Mouse (Mus musculus) 416B (cell line): ENCODE data around the gene Abhd11.
"Not testable (repeated sequence)": the region's sequence is repeated elsewhere in the genome, so short reads cannot be mapped to it uniquely, and the experiment has no call there.

Source experiments
- DNase-seq: peaks from one replicate; pipeline ENCODE4 v3.0.0; 2011; ENCODE audit warnings: low read depth

Gene Abhd11

DNA sequence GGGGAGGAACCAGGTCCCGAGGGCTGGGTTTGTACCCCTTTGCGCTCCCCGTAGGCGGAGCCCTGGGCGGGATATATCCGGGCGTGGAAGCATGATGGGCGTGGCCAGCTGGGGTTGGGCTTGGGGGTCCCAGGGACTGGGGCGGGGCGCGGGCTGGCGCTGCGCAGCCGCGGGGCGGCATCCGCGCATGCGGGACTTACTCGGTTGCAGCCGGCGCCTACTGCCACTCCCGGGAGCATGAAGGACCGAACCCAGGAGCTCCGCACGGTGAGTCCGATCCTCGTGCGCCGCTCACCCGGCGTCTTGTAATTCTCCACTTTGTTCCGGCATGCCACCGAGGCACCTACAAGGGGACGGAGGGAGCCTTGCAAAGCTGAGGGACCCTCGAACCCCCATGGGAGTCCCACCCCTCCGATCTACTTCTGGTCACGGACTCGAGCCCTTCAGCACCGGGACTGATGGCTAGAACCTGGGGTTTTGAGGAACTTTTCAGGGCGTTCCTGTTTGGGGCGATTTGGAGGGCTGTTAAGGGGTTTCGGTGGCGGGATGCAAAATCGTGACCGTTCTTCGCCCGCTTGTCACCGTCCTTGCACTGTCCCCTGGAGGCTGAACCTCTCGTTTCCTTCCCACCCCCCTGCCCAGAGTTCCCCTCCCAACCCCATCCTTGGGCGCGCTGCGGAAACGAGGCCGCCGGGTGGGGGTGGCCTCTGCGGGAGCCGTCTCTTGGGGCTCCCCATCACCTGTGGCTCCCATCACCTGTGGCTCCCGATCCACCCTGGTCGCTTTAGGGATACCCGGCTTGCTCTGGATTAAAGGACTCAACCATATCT lies 14.6 kb downstream of the Abhd11 start, which contains the start of gene Stx1a:
Gene Stx1a, plus strand, starts transcription at position 139 of the 830 bp plus-strand sequence.
- no peak for DNase-seq

DNA sequence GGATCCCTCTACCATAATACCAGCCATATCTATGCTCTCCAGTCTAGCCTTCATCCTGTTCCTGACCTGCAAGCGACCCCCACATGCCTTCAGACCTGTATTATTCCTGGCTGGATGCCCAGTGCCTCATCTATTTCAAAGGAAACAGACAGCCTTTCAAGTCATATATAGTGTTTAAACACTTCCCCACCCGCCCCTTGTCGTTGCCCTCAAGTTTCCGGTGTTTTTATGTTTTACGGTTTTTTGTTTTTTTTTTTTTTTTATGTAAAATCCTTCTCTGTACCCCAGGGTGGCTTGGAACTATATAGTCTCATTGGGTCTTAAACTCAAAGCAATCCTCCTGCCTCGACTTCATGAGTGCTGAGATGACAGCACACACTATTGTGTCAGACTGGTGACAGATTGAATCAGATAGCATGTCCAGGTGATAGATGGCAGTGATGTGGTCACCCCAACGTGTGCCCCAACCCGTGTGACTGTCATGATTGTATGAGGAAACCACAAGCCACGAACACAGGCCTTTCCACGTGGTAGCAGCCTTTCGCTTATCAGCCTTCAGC lies 15.8 kb downstream of the Abhd11 start:
- DNase-seq, result peak; percentile 98

DNA sequence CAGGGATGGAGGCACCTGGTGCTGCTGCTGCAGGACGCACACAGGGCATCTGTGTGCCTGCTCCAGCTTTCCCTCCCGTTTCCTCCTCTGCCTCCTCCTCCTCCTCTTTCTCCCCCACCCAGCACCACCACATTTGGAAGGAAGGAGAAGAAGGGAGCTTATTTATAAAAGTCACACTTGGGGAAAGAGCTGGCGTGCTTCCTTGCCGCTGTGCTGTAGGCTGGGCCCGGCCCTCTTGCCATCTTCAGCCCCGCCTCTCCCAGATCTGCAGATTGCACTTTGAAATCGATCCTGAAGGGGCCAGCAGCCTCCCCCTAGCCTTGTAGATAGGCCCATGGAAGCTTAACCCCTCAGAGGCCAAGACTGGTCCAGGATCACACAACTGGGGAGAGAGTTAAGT lies 16.9 kb downstream of the Abhd11 start:
- DNase-seq, result no peak

DNA sequence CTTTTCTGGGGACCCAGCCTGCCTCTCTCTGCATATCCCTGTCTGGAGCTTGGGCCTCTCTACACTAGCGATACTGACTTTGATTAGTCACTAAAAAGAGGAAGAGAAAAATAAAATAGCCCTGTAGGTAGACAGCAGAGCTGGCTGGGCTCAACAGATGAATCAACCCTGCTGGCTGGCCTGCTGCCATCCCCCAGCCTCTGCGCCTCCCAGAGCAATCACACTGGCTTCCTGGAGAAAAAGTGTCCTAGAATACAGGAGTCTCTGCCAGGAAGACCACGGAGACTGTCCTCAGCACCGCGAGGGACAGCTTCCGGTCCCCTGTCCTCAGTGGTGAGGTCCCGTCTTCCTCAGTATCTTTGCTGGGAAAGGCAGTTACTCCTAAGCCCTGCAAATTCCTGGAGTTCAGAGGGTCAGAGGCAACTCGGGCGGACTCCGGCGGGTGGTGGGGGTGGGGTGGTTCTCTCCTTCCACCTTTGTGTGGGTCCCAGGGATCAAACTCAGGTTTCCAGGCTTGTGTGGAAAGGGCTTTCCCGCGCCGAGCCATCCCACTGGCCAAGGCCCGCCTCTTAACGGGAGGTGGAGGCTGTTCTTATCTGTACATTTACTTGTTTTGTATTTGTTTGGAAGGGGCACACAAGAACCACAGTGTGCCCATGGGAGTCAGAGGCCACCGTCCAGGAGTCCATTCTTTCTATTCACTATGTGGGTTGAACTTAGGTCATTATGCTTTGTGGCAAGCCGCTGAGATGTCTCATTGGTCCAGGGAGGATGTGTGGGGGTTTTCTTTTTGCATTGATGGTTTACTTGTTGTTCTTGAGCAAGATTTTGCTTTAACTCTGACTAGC lies 20.3 kb downstream of the Abhd11 start:
- peak; percentile 80 for DNase-seq

DNA sequence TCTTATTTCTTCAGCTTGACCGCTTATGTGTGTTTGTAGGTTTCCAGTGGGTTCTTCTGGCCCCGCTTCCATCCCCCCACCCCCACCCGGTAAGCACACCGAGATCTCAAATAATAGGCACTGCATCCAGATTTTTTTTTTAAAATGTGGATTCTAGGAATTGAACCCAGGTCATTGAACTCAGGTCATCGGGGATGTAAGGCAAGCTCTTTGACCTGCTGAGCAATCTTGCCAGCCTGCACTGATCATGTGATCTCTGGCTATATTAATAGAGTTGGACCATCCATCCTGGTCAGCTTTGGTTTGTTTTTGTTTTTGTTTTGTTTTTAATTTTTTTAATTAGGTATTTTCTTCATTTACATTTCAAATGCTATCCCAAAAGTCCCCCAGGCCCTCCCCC lies 23.6 kb downstream of the Abhd11 start:
- no peak for DNase-seq

DNA sequence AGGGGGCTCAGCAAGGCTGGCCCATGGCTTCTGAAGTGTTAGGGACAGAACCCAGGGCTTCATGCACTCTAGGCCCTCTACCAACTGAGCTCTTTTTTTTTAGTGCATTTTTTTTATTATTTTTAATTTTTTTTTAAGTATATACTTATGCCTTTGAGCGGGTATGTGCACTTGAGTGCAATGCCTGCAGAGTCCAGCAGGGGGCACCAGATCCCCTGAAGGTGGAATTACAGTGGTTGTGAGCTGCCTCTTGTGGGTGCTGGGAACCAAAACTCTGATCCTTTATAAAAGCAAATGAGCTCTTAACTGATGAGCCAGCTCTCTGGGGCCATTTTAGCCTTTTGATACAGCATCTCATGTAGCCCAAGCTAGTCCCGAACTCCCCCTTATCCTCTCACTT lies 25.6 kb downstream of the Abhd11 start:
- DNase-seq, result no peak

DNA sequence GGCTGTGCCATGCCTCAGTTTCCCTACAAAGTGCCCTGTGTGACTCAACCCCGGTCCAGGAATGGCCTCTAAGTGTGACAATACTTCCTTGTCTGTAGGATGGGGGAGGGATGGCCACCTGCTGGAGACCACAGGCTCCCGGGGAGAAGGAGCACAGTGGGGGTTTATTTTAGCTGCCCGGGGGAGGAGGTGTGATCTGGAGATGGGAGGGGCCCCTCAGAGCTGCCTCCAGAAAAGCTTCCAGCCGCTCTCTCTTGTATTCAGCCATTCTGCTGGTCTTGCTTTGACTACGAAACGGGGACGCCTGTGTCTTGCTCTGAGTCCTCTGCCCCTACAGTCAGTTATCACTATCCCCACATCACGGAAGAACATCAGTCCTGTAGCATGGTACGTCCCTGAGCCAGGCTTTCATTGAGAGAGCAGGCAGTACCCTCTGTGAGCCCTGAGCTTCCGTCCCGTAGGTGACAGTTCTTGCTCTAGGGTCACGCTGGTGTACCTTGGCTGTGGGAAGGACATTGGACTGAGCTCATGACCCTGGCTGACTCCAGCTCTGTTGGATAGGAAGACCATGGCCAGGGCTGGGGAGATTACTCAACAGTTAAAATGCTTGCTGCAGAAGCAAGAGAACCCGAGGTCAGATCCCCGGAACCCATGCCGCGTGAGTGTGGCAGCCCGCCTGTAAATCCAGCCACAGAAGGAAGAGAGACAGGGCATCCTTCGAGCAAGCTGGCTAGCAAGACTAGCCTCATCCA lies 26.8 kb downstream of the Abhd11 start:
- DNase-seq, result no peak

DNA sequence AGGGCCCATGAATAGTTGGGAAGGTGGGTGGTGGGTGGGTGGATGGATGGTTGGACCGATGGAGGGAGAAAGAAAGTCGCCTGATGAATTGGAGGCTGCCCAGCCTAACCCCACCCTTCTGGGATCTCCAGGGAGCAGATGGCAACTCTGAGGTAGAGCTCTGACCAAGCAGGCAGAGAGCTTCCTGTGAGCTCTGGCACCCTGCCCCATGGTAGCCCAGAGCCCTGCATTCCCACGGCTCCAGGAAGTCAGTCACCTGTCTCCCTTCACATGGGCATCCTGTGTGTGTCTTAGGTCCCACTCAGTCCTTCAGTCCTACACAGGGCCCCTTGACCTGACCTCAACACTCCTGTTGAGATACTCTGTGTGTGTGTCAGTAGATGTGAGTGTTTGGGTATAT lies 29.0 kb downstream of the Abhd11 start:
- no peak for DNase-seq

DNA sequence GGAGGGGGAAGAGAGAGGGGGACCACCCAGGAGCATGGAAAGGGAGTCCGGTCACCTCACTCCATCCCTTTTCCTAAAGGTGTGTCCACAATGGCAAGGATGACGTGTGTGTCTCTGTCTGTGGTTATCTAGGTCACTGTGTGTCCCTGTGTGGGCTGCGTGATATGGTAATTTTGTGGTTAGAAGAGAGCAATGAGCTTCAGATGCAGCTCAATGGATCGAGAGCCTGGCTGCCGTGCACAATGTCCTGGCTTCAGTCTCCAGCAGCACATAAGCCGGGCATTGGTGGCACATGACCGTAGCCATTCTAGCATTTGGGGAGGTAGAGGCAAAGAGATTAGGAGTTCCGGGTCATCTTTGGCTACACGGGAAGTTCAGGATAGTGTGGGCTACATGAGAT lies 30.6 kb downstream of the Abhd11 start:
- DNase-seq, result no peak

DNA sequence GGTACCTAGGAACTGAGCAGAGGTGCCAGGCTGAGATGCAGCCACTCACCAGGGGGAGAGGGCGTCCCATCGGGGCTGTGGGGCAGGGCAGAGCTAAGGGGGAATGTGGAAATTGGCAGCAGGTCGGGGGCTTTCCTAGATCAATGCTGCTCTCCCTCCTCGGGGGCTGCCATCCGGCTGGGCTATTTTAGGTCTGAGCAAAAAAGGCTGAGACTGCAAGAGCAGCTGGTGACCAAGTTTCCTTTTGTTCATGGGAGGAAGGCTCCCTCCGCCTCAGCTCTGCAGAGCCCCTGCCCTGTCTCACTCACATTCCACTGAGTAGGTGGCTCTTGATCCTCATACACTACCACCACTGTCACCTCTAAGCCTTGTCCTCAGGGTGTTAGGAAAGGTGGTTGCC lies 31.1 kb downstream of the Abhd11 start:
- no peak for DNase-seq

DNA sequence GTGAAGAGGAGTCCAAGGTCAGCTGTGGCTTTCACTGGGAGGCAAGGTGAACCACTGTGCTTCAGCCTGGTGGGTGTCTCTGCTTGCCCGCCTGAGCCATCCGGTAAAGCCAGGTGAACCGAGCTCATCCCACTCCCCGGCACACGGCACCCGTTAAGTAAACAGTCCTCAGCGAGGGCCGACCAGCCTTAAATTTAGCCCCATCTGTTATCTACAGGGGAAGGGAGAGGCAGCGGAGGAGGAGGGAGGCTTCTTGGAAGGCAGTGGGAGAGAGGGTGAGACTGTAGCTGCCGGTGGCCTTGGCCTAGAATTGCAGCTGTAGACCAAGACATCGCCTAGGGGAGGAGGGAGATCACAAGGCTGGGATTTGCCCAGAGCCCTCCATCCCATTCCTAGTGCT lies 31.8 kb downstream of the Abhd11 start:
- no peak for DNase-seq

DNA sequence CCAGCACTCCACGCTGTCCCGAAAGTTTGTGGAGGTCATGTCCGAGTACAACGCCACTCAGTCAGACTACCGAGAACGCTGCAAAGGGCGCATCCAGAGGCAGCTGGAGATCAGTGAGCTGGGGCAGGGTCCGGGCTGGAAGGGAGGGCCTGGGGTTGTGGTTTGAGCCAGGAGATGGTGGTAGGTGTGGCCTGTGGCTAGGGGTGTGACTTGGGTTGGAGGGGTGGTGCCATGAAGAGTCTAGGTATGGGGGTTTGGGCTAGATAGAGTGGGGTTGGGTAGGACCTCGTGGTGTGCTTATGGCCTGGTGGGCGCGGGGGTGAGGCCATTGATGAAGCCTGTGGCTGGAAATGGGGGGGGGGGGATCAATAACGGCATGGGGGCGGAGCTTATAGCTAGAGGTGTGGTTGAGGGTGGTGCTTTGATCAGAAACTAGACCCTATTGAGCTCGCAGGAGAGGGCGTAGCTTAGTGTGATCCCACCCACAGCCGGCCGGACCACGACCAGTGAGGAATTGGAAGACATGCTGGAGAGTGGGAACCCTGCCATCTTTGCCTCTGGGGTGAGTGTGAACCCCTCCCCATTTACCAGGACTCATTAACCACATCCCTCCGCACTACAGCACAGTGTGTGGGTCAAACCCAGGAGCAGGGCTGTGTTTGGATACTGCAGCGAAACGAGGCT lies 33.3 kb downstream of the Abhd11 start:
- no peak for DNase-seq

DNA sequence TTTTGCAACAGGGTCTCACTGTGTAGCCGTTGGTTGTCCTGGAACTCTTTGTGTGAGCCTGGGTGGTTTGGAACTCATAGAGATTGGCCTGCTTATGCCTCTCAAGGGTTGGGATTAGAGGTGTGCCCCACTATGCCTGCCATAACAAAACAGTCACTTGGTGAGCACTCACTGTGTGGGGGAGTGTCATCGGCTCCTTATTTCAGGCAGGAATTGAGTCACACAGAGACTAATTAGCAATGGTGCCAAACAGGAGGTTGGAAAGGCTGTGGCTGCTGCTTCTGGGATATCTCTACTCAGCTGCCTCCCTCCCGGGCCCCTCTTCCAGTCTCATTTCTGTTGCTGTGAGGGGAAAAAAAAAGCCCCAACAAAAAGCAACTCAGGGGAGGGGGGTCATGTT lies 35.6 kb downstream of the Abhd11 start:
- no peak for DNase-seq

DNA sequence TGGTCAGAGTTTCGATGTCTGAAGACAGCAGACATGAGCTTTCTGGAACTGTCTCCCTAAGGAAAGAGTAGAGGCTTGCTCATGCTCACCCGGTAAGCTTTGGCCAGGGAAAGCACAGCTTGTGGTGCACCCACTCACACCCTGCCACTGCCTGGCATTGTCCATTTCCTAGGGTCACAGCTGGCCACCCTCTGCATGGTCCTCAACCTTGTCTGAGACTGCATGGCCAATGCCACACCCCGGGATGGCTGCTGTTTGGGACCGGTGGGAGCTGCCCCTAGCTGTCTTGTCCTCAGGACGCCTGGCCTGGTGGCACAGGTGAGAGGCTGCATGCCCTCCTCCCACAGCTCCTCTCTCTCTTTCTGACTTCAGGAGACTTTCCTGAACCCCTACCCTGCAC lies 39.6 kb downstream of the Abhd11 start:
- DNase-seq, result no peak

DNA sequence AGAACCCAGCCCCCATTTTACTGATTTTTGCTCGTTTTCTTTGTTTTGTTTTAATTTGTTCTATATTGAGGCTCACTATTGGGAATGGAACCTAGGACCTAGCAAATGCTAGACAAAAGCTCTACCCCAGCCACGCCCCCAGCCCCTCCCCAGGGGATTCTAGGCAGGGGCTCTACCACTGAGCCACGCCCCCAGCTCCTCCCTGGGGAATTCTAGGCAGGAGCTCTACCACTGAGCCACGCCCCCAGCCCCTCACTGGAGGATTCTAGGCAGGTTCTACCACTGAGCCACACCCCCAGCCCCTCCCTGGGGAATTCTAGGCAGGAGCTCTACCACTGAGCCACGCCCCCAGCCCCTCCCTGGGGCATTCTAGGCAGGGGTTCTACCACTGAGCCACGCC lies 40.3 kb downstream of the Abhd11 start:
- not testable (repeated sequence) for DNase-seq

DNA sequence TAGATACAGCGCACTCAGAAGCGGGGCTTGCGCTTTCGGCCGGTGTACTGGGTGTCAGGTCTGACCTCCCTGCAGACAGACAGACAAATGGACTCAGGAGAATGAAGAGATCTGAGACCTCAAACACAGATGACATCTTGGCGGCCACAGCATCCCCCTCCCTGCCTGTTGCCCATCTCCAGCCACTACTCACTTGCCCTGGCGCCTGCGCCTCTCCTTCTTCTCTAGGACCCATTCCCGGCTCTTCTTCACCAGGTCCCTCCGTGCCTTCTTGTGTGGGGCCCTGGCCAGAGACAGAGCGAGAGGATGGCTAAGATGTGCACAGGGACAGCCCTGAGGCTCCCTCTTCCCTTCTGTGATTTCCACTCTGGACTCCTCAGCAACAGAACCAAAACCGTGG lies 44.4 kb downstream of the Abhd11 start:
- DNase-seq, result no peak
